Mouse (Mus musculus): ENCODE measurements around the gene Kmt2b. TPM values are rescaled to one million over a fixed set of nuclear protein-coding genes. Genes with fewer than 3 reads are reported as not detected.

Gene Kmt2b
- polyA plus RNA-seq, 1 experiment from 2014 or later: 10.8 TPM

- Histone ChIP-seq H3K27me3 (no peaks in the 10 kb centered on the region), H3K4me3 (replicated peaks) (no peak overlapping the region), H3K4me2 (replicated peaks) (0 out of 2 replicates have a peak overlapping the region, but pooled peaks have one; percentile 6), H3K36me3 (no peaks in the 10 kb centered on the region), H3K27ac (replicated peaks) (peak overlapping the region; percentile 55), H3K9ac (no peak overlapping the region), H3K9me3 (replicated peaks) (no peaks in the 10 kb centered on the region), H3K4me1 (peaks cover 3% of the 10 kb centered on the region; the same call in 1 of the 2 replicates)
- 1% methylated on average over 16 of the region's 16 CpGs for WGBS
- peak; percentile 85 for ATAC-seq (ENCODE audit: insufficient number of reproducible peaks, low FRiP score, low TSS enrichment, low read depth)
These were observed 11.4 kb upstream of the Kmt2b start for GRCm38 (mm10) chr7:30599933-30600353.

GRCm38 (mm10) chr7:30598786-30599185, 10.3 kb upstream of the Kmt2b start, which contains the start of gene Zbtb32:
Zbtb32 (minus strand) TSS chr7:30598909.
- Histone ChIP-seq H3K9ac (no peak within 1 kb of the TSS), H3K4me2 (replicated peaks) (no peak within 1 kb of the TSS), H3K27ac (replicated peaks) (peak within 1 kb of the TSS; percentile 55), H3K4me1 (peaks cover 3% of the 10 kb centered on the region; the same call in 1 of the 2 replicates), H3K36me3 (no peaks in the 10 kb centered on the region), H3K4me3 (replicated peaks) (no peak within 1 kb of the TSS), H3K27me3 (no peaks in the 10 kb centered on the region), H3K9me3 (replicated peaks) (no peaks in the 10 kb centered on the region)
- no peak for ATAC-seq (ENCODE audit: insufficient number of reproducible peaks, low FRiP score, low TSS enrichment, low read depth)
- WGBS: 90% methylated on average over 12 of the region's 12 CpGs

GRCm38 (mm10) chr7:30596811-30597210, 8.3 kb upstream of the Kmt2b start:
- Histone ChIP-seq H3K27me3 (no peaks in the 10 kb centered on the region), H3K9ac (no peak overlapping the region), H3K4me3 (replicated peaks) (no peak overlapping the region), H3K36me3 (no peaks in the 10 kb centered on the region), H3K9me3 (replicated peaks) (no peaks in the 10 kb centered on the region), H3K27ac (replicated peaks) (no peak overlapping the region), H3K4me1 (peaks cover 3% of the 10 kb centered on the region; the same call in 1 of the 2 replicates), H3K4me2 (replicated peaks) (no peak overlapping the region)
- ATAC-seq (ENCODE audit: insufficient number of reproducible peaks, low FRiP score, low TSS enrichment, low read depth): no peak
- WGBS: 54% methylated on average over 5 of the region's 5 CpGs

- H3K4me1 ChIP-seq: peaks cover 3% of the 10 kb centered on the region; the same call in 1 of the 2 replicates
- 71% methylated on average over 5 of the region's 5 CpGs for WGBS
These were observed 7.6 kb upstream of the Kmt2b start for GRCm38 (mm10) chr7:30596093-30596492.

GRCm38 (mm10) chr7:30594510-30595024, 6.0 kb upstream of the Kmt2b start:
- no peaks in the 10 kb centered on the region for H3K27me3 ChIP-seq
- H3K36me3 ChIP-seq: no peaks in the 10 kb centered on the region
- no peak overlapping the region for H3K4me3 ChIP-seq (replicated peaks)
- H3K9me3 ChIP-seq (replicated peaks): no peaks in the 10 kb centered on the region
- H3K4me2 ChIP-seq (replicated peaks): no peak overlapping the region
- peaks cover 9% of the 10 kb centered on the region for H3K4me1 ChIP-seq
- no peak overlapping the region for H3K27ac ChIP-seq (replicated peaks)
- no peak for ATAC-seq (ENCODE audit: insufficient number of reproducible peaks, low FRiP score, low TSS enrichment, low read depth)
- no peak overlapping the region for H3K9ac ChIP-seq
- 65% methylated on average over 4 of the region's 4 CpGs for WGBS

More at GRCm38 (mm10) chr7:30596093-30596492, 7.6 kb upstream of the Kmt2b start:
- Histone ChIP-seq H3K27ac (replicated peaks) (no peak overlapping the region), H3K9me3 (replicated peaks) (no peaks in the 10 kb centered on the region), H3K4me2 (replicated peaks) (no peak overlapping the region), H3K9ac (no peak overlapping the region), H3K4me3 (replicated peaks) (no peak overlapping the region), H3K36me3 (no peaks in the 10 kb centered on the region), H3K27me3 (no peaks in the 10 kb centered on the region)
- no peak for ATAC-seq (ENCODE audit: insufficient number of reproducible peaks, low FRiP score, low TSS enrichment, low read depth)

GRCm38 (mm10) chr7:30593579-30594509, 5.3 kb upstream of the Kmt2b start:
- Histone ChIP-seq H3K27ac (replicated peaks) (no peak overlapping the region), H3K4me2 (replicated peaks) (no peak overlapping the region), H3K9ac (no peak overlapping the region), H3K9me3 (replicated peaks) (no peaks in the 10 kb centered on the region), H3K4me3 (replicated peaks) (no peak overlapping the region), H3K4me1 (peaks cover 9% of the 10 kb centered on the region), H3K36me3 (no peaks in the 10 kb centered on the region), H3K27me3 (no peaks in the 10 kb centered on the region)
- ATAC-seq (ENCODE audit: insufficient number of reproducible peaks, low FRiP score, low TSS enrichment, low read depth): no peak
- WGBS: 70% methylated on average over 10 of the region's 10 CpGs

- H3K27ac ChIP-seq (replicated peaks): no peak overlapping the region
- 48% methylated on average over 5 of the region's 5 CpGs for WGBS
- H3K4me1 ChIP-seq: peaks cover 9% of the 10 kb centered on the region
- no peaks in the 10 kb centered on the region for H3K36me3 ChIP-seq
- H3K27me3 ChIP-seq: no peaks in the 10 kb centered on the region
- no peak overlapping the region for H3K4me2 ChIP-seq (replicated peaks)
- no peak overlapping the region for H3K9ac ChIP-seq
- no peaks in the 10 kb centered on the region for H3K9me3 ChIP-seq (replicated peaks)
- ATAC-seq (ENCODE audit: insufficient number of reproducible peaks, low FRiP score, low TSS enrichment, low read depth): no peak
- no peak overlapping the region for H3K4me3 ChIP-seq (replicated peaks)
These were observed 4.4 kb upstream of the Kmt2b start for GRCm38 (mm10) chr7:30592772-30593423.

- H3K36me3 ChIP-seq: peaks cover 4% of the 10 kb centered on the region
- H3K9ac ChIP-seq: no peak overlapping the region
- no peak for ATAC-seq (ENCODE audit: insufficient number of reproducible peaks, low FRiP score, low TSS enrichment, low read depth)
- no peaks in the 10 kb centered on the region for H3K27me3 ChIP-seq
- WGBS: 51% methylated on average over 4 of the region's 4 CpGs
- H3K4me1 ChIP-seq: peaks cover 22% of the 10 kb centered on the region
- H3K4me3 ChIP-seq (replicated peaks): no peak overlapping the region
- H3K27ac ChIP-seq (replicated peaks): no peak overlapping the region
- no peaks in the 10 kb centered on the region for H3K9me3 ChIP-seq (replicated peaks)
- H3K4me2 ChIP-seq (replicated peaks): no peak overlapping the region
These were observed 3.1 kb upstream of the Kmt2b start for GRCm38 (mm10) chr7:30591605-30591951.

GRCm38 (mm10) chr7:30590927-30591604, 2.5 kb upstream of the Kmt2b start:
- no peak overlapping the region for H3K4me3 ChIP-seq (replicated peaks)
- 77% methylated on average over 9 of the region's 9 CpGs for WGBS
- H3K27ac ChIP-seq (replicated peaks): no peak overlapping the region
- H3K4me1 ChIP-seq: peaks cover 25% of the 10 kb centered on the region
- no peaks in the 10 kb centered on the region for H3K27me3 ChIP-seq
- H3K9me3 ChIP-seq (replicated peaks): no peaks in the 10 kb centered on the region
- ATAC-seq (ENCODE audit: insufficient number of reproducible peaks, low FRiP score, low TSS enrichment, low read depth): no peak
- H3K36me3 ChIP-seq: peaks cover 9% of the 10 kb centered on the region
- H3K9ac ChIP-seq: no peak overlapping the region
- no peak overlapping the region for H3K4me2 ChIP-seq (replicated peaks)

- Histone ChIP-seq H3K36me3 (peaks cover 23% of the 10 kb centered on the region), H3K4me1 (peaks cover 25% of the 10 kb centered on the region), H3K4me3 (replicated peaks) (peak overlapping the region; percentile 92), H3K9ac (peak overlapping the region; percentile 76), H3K9me3 (replicated peaks) (no peaks in the 10 kb centered on the region), H3K27me3 (no peaks in the 10 kb centered on the region), H3K4me2 (replicated peaks) (peak overlapping the region; percentile 85), H3K27ac (replicated peaks) (peak overlapping the region; percentile 94)
- WGBS: 28% methylated on average over 40 of the region's 40 CpGs
- ATAC-seq (ENCODE audit: insufficient number of reproducible peaks, low FRiP score, low TSS enrichment, low read depth): peak; percentile 53
These were observed 1.1 kb upstream of the Kmt2b start for GRCm38 (mm10) chr7:30589435-30590301.

Measured in embryonic facial prominence, embryonic 15.5 days (tissue).